Mouse (Mus musculus) thymus, adult 2 months (tissue): ENCODE measurements at regions not wholly inside any gene's neighbourhood (a gene's known extent, or its start where the extent isn't known, plus 50 kb on each side); places are given as distances from the start of the nearest gene placed in this dataset.

ENCODE experiments used
- CTCF ChIP-seq: fragments of 200-500 bp; IDR thresholded peaks from 2 replicates; pipeline ENCODE4 v1.5.1; 2012; ENCODE audit warnings: mild to moderate bottlenecking, control low read depth, low read length, moderate library complexity, borderline replicate concordance; ENCODE audit not compliant: control insufficient read depth, poor library complexity, insufficient read depth; ENCODE audit errors: extremely low read depth
- POLR2A ChIP-seq: fragments of 200-500 bp; IDR thresholded peaks from 2 replicates; pipeline ENCODE4 v1.6.1; 2012; ENCODE audit warnings: mild to moderate bottlenecking, low read length, control low read depth, moderate library complexity; ENCODE audit not compliant: control insufficient read depth, poor library complexity, insufficient read depth; ENCODE audit errors: extremely low read depth

- TF ChIP-seq CTCF: no peak
- TF ChIP-seq POLR2A: no peak
Measured at GRCm38 (mm10) chr13:51905270-51905669, 58.8 kb downstream of the Gadd45g start.
